Comparison of ENCODE assay signal across 11 mouse cellular contexts in genomic region chr8:120309326-120309725, GRCm38 (mm10).
A peak's percentile ranks its signal among the peaks of the same experiment; 100 is the strongest.
DNase-seq lines count a peak whose midpoint lies in the region; ATAC-seq and TF ChIP-seq lines count a peak whose summit lies in the region.
"Had no signal": no experiment of that assay in that cellular context is flagged by ENCODE, and none has a peak within 500 bp of the region (broad histone marks: within the 10 kb centered on the region; RNA-seq: fewer than 3 reads in every experiment).

No protein-coding gene starts in this region.

- ATAC-seq in lung, embryonic 16.5 days (ENCODE audit: low read depth): peak; percentile 93
- ATAC-seq in stomach, embryonic 15.5 days (ENCODE audit: insufficient read depth, low FRiP score, low read depth): peak; percentile 18; the same call in 1 of the 2 replicates

- no peak overlapping the region for H3K4me2 ChIP-seq in lung, embryonic 16.5 days (ENCODE audit: low read depth, low read length)
- no peak overlapping the region for H3K4me2 ChIP-seq in stomach, embryonic 15.5 days
- H3K4me2 ChIP-seq: liver, embryonic 13.5 days had no signal

- no peaks in the 10 kb centered on the region for H3K9me3 ChIP-seq in embryonic facial prominence, embryonic 10.5 days
- no peaks in the 10 kb centered on the region for H3K9me3 ChIP-seq in lung, embryonic 16.5 days (ENCODE audit: control insufficient read depth, low read length)
- H3K9me3 ChIP-seq in stomach, embryonic 15.5 days: no peaks in the 10 kb centered on the region
- H3K9me3 ChIP-seq: G1E; liver, embryonic 13.5 days had no signal

- intact Hi-C loops in heart, postnatal 10 days (cut with DNase I): no loop called here

- H3K9ac ChIP-seq in lung, embryonic 16.5 days (ENCODE audit: low read length): no peak overlapping the region
- no peak overlapping the region for H3K9ac ChIP-seq in stomach, embryonic 15.5 days
- H3K9ac ChIP-seq: liver, embryonic 13.5 days had no signal

- peaks cover 84% of the 10 kb centered on the region for H3K27me3 ChIP-seq in embryonic facial prominence, embryonic 10.5 days (replicated peaks; ENCODE audit: low read depth, poor library complexity, severe bottlenecking)
- no peaks in the 10 kb centered on the region for H3K27me3 ChIP-seq in lung, embryonic 16.5 days (ENCODE audit: control insufficient read depth, insufficient read depth, low read depth, low read length)
- 0 out of 2 replicates have a peak, but pooled peaks cover 3% of the 10 kb centered on the region for H3K27me3 ChIP-seq in stomach, embryonic 15.5 days (replicated peaks)

- H3K4me3 ChIP-seq in layer of hippocampus, adult 2 months: no peak overlapping the region
- H3K4me3 ChIP-seq in embryonic facial prominence, embryonic 10.5 days: no peak overlapping the region
- no peak overlapping the region for H3K4me3 ChIP-seq in lung, embryonic 16.5 days (ENCODE audit: low read length)
- H3K4me3 ChIP-seq in stomach, embryonic 15.5 days (replicated peaks): no peak overlapping the region
- H3K4me3 ChIP-seq: erythroblast, embryonic 14.5 days; liver, embryonic 13.5 days had no signal

- H3K4me1 ChIP-seq in embryonic facial prominence, embryonic 10.5 days: peaks cover 75% of the 10 kb centered on the region
- peaks cover 30% of the 10 kb centered on the region for H3K4me1 ChIP-seq in lung, embryonic 16.5 days (replicated peaks; ENCODE audit: control insufficient read depth, insufficient read depth, low read length)
- peaks cover 38% of the 10 kb centered on the region for H3K4me1 ChIP-seq in stomach, embryonic 15.5 days

- peak; percentile 55 to 66 for DNase-seq in layer of hippocampus, adult 2 months (ENCODE audit: low spot score in 2 of 2)
- DNase-seq in layer of hippocampus, postnatal 25 days (ENCODE audit: extremely low spot score in 1 of 2, low spot score in 1 of 2): no peak
- DNase-seq in embryonic facial prominence, embryonic 10.5 days (ENCODE audit: low spot score): peak; percentile 60
- peak; percentile 74 to 79 for DNase-seq in heart, postnatal 10 days
- no peak for DNase-seq in kidney, adult 9 months
- DNase-seq in ovary, postnatal 14 days (ENCODE audit: low spot score): no peak
- DNase-seq: liver, embryonic 13.5 days had no signal

- WGBS in embryonic facial prominence, embryonic 10.5 days: 60% methylated on average over 18 of the region's 18 CpGs
- 39% methylated on average over 18 of the region's 18 CpGs for WGBS in lung, embryonic 16.5 days
- WGBS in stomach, embryonic 15.5 days: 55% methylated on average over 18 of the region's 18 CpGs

- TF ChIP-seq CTCF in layer of hippocampus, adult 2 months (conservative IDR thresholded peaks at IDR 0.05): no peak

- no peaks in the 10 kb centered on the region for H3K36me3 ChIP-seq in embryonic facial prominence, embryonic 10.5 days (replicated peaks)
- H3K36me3 ChIP-seq in lung, embryonic 16.5 days (ENCODE audit: control insufficient read depth, insufficient read depth, low read length): no peaks in the 10 kb centered on the region
- no peaks in the 10 kb centered on the region for H3K36me3 ChIP-seq in stomach, embryonic 15.5 days
- H3K36me3 ChIP-seq: G1E; liver, embryonic 13.5 days had no signal

- peak overlapping the region; percentile 88 for H3K27ac ChIP-seq in layer of hippocampus, adult 2 months
- peak overlapping the region; percentile 63; the same call in 1 of the 2 replicates for H3K27ac ChIP-seq in embryonic facial prominence, embryonic 10.5 days (replicated peaks)
- H3K27ac ChIP-seq in lung, embryonic 16.5 days (ENCODE audit: low read length): peak overlapping the region; percentile 44
- peak overlapping the region; percentile 36 for H3K27ac ChIP-seq in stomach, embryonic 15.5 days
- H3K27ac ChIP-seq: liver, embryonic 13.5 days had no signal

Comparison
In these comparisons a context has a peak if more than half of its experiments do, and no peak if none do; other contexts are left out.
1. DNase-seq: peak in layer of hippocampus, adult 2 months (2 of 2), embryonic facial prominence, embryonic 10.5 days (single experiment) and heart, postnatal 10 days (2 of 2); none in layer of hippocampus, postnatal 25 days (0 of 2), kidney, adult 9 months (single experiment) and ovary, postnatal 14 days (single experiment).
2. H3K27ac ChIP-seq: peak in every context shown above with its lines; median percentile 88 in layer of hippocampus, adult 2 months; 63 in embryonic facial prominence, embryonic 10.5 days; 44 in lung, embryonic 16.5 days; 36 in stomach, embryonic 15.5 days.